Comparison of ENCODE assay signal across 8 mouse cellular contexts in genomic region chr13:42916194-42917033, GRCm38 (mm10).
A peak's percentile ranks its signal among the peaks of the same experiment; 100 is the strongest.
DNase-seq lines count a peak whose midpoint lies in the region; ATAC-seq lines count a peak whose summit lies in the region.

No protein-coding gene starts in this region.

- H3K9ac ChIP-seq in kidney, embryonic 15.5 days, result peak overlapping the region; percentile 57
- H3K9ac ChIP-seq in limb, embryonic 15.5 days, result peak overlapping the region; percentile 45
- H3K9ac ChIP-seq in neural tube, embryonic 12.5 days, result peak overlapping the region; percentile 71

- under 1% methylated on average over 74 of the region's 74 CpGs for WGBS in kidney, embryonic 15.5 days
- under 1% methylated on average over 73 of the region's 74 CpGs for WGBS in limb, embryonic 15.5 days
- WGBS in neural tube, embryonic 12.5 days, result under 1% methylated on average over 73 of the region's 74 CpGs

- ATAC-seq in megakaryocyte, adult 5-6 weeks (ENCODE audit: poor library complexity, severe bottlenecking), result no peak
- peak; percentile 44; the same call in 1 of the 2 replicates for ATAC-seq in kidney, embryonic 15.5 days (replicated peaks; ENCODE audit: low FRiP score)
- no peak for ATAC-seq in limb, embryonic 15.5 days (ENCODE audit: insufficient number of reproducible peaks, low FRiP score, low TSS enrichment, low read depth)
- ATAC-seq in neural tube, embryonic 12.5 days (ENCODE audit: low FRiP score, low read depth), result peak; percentile 74; the same call in 1 of the 2 replicates

- H3K27me3 ChIP-seq in megakaryocyte, embryonic 14.5 days (replicated peaks), result peaks cover 37% of the 10 kb centered on the region
- H3K27me3 ChIP-seq in kidney, embryonic 15.5 days, result 0 out of 2 replicates have a peak, but pooled peaks cover 5% of the 10 kb centered on the region
- H3K27me3 ChIP-seq in limb, embryonic 15.5 days, result peaks cover 23% of the 10 kb centered on the region
- peaks cover 14% of the 10 kb centered on the region; the same call in 1 of the 2 replicates for H3K27me3 ChIP-seq in neural tube, embryonic 12.5 days (replicated peaks)

- peaks cover 10% of the 10 kb centered on the region for H3K4me1 ChIP-seq in megakaryocyte, embryonic 14.5 days
- H3K4me1 ChIP-seq in kidney, embryonic 15.5 days, result peaks cover 24% of the 10 kb centered on the region
- H3K4me1 ChIP-seq in limb, embryonic 15.5 days, result peaks cover 16% of the 10 kb centered on the region
- H3K4me1 ChIP-seq in neural tube, embryonic 12.5 days, result peaks cover 17% of the 10 kb centered on the region

- peak; percentile 65 for DNase-seq in embryo, embryonic 9.5 days (ENCODE audit: extremely low spot score)
- peak; percentile 16 to 34 for DNase-seq in heart, adult 9 months (ENCODE audit: low spot score in 2 of 2)
- peak; percentile 48 for DNase-seq in yolk sac, embryonic 10.5 days (ENCODE audit: low spot score)

- peaks cover 4% of the 10 kb centered on the region; the same call in 1 of the 2 replicates for H3K9me3 ChIP-seq in megakaryocyte, embryonic 14.5 days
- H3K9me3 ChIP-seq in kidney, embryonic 15.5 days (replicated peaks), result no peaks in the 10 kb centered on the region
- H3K9me3 ChIP-seq in limb, embryonic 15.5 days, result no peaks in the 10 kb centered on the region
- H3K9me3 ChIP-seq in neural tube, embryonic 12.5 days, result no peaks in the 10 kb centered on the region

- H3K4me3 ChIP-seq in megakaryocyte, embryonic 14.5 days (replicated peaks), result peak overlapping the region; percentile 86
- peak overlapping the region; percentile 59 for H3K4me3 ChIP-seq in kidney, embryonic 15.5 days (replicated peaks)
- peak overlapping the region; percentile 56 for H3K4me3 ChIP-seq in limb, embryonic 15.5 days
- H3K4me3 ChIP-seq in neural tube, embryonic 12.5 days, result peak overlapping the region; percentile 60

- no peaks in the 10 kb centered on the region for H3K36me3 ChIP-seq in megakaryocyte, embryonic 14.5 days (replicated peaks; ENCODE audit: low read length)
- no peaks in the 10 kb centered on the region for H3K36me3 ChIP-seq in kidney, embryonic 15.5 days
- no peaks in the 10 kb centered on the region for H3K36me3 ChIP-seq in limb, embryonic 15.5 days
- H3K36me3 ChIP-seq in neural tube, embryonic 12.5 days, result no peaks in the 10 kb centered on the region

- no peak overlapping the region for H3K27ac ChIP-seq in kidney, embryonic 15.5 days
- no peak overlapping the region for H3K27ac ChIP-seq in limb, embryonic 15.5 days
- H3K27ac ChIP-seq in neural tube, embryonic 12.5 days, result no peak overlapping the region

- peak overlapping the region; percentile 97 for H3K4me2 ChIP-seq in kidney, embryonic 15.5 days
- H3K4me2 ChIP-seq in limb, embryonic 15.5 days, result peak overlapping the region; percentile 99
- peak overlapping the region; percentile 100 for H3K4me2 ChIP-seq in neural tube, embryonic 12.5 days (replicated peaks)

Comparison
In these comparisons a context has a peak if more than half of its experiments do, and no peak if none do; other contexts are left out.
1. ATAC-seq: peak in kidney, embryonic 15.5 days (single experiment) and neural tube, embryonic 12.5 days (single experiment); none in megakaryocyte, adult 5-6 weeks (single experiment) and limb, embryonic 15.5 days (single experiment).
2. Peak in every context shown above with its lines, with median percentiles within 50 percentile points of each other: H3K4me3 ChIP-seq, DNase-seq, H3K4me2 ChIP-seq and H3K9ac ChIP-seq.